Mouse (Mus musculus): ENCODE results near the gene Bcan.

- TF ChIP-seq CTCF (IDR thresholded peaks at IDR 0.05; ENCODE audit: borderline replicate concordance, insufficient read depth, low read length), result no peak
- TF ChIP-seq POLR2A (IDR thresholded peaks at IDR 0.05; ENCODE audit: low read depth, low read length), result peak; percentile 21; the same call in 1 of the 2 replicates
These were observed 50.6 kb downstream of the Bcan start for GRCm38 (mm10) chr3:87949266-87949954.

Data from embryonic fibroblast, embryonic 13.5 days (primary cell).